Mouse (Mus musculus) granulocyte monocyte progenitor cell, adult 5-6 weeks (primary cell): ENCODE data around the gene Ihh. TPM values are rescaled to one million over a fixed set of nuclear protein-coding genes. Genes with fewer than 3 reads are reported as not detected.

Source experiments
- total RNA-seq, 2 experiments: library from RNA; stranded (forward) in 1 of 2; stranded (reverse) in 1 of 2; fragments of 200-712, 200-1000 nt in 1 of 2; fragments of >200 nt in 1 of 2; fragmentation: Nextera tagmentation in 1 of 2; gene quantifications; 2 replicates each; pipeline ENCODE4 v1.2.3; 2014 to 2017

The Ihh gene
- total RNA-seq, 2 experiments from 2014 or later: not detected

Other genes with a start within 250 kb of the Ihh start
- 10.1 and 13.1 TPM in 2 replicates for gene Cyp27a1, start 238.1 kb downstream of the Ihh start, total RNA-seq (2014; fragmentation: Nextera tagmentation)
- gene Cyp27a1, start 238.1 kb downstream of the Ihh start, total RNA-seq (2017): 5.8 and 6.9 TPM in 2 replicates
- gene Prkag3, start 202.5 kb downstream of the Ihh start, total RNA-seq (2014; fragmentation: Nextera tagmentation): not detected in 2 replicates
- gene Prkag3, start 202.5 kb downstream of the Ihh start, total RNA-seq (2017): not detected in 2 replicates
- not detected in 2 replicates for gene Wnt6, start 179.8 kb downstream of the Ihh start, total RNA-seq (2014; fragmentation: Nextera tagmentation)
- gene Wnt6, start 179.8 kb downstream of the Ihh start, total RNA-seq (2017): 0.21 and 1.2 TPM in 2 replicates
- not detected in 2 replicates for gene Wnt10a, start 160.2 kb downstream of the Ihh start, total RNA-seq (2014; fragmentation: Nextera tagmentation)
- not detected in 2 replicates for gene Wnt10a, start 160.2 kb downstream of the Ihh start, total RNA-seq (2017)
- not detected in 2 replicates for gene Cdk5r2, start 96.7 kb downstream of the Ihh start, total RNA-seq (2014; fragmentation: Nextera tagmentation)
- not detected in 2 replicates for gene Cdk5r2, start 96.7 kb downstream of the Ihh start, total RNA-seq (2017)
- gene Fev, start 66.3 kb downstream of the Ihh start, total RNA-seq (2014; fragmentation: Nextera tagmentation): not detected in 2 replicates
- not detected in 2 replicates for gene Fev, start 66.3 kb downstream of the Ihh start, total RNA-seq (2017)
- gene Cryba2, start 58.5 kb downstream of the Ihh start, total RNA-seq (2014; fragmentation: Nextera tagmentation): not detected in 2 replicates
- gene Cryba2, start 58.5 kb downstream of the Ihh start, total RNA-seq (2017): not detected in 2 replicates
- gene Cfap65, start 16.1 kb downstream of the Ihh start, total RNA-seq (2014; fragmentation: Nextera tagmentation): not detected in 2 replicates
- not detected in 2 replicates for gene Cfap65, start 16.1 kb downstream of the Ihh start, total RNA-seq (2017)
- gene Nhej1, start 173.5 kb upstream of the Ihh start, total RNA-seq (2014; fragmentation: Nextera tagmentation): 5.2 and 10.1 TPM in 2 replicates
- gene Nhej1, start 173.5 kb upstream of the Ihh start, total RNA-seq (2017): 5.6 and 13.4 TPM in 2 replicates
- 1.4 TPM in 1 of 2 replicates, not detected in the other for gene Slc23a3, start 182.2 kb upstream of the Ihh start, total RNA-seq (2014; fragmentation: Nextera tagmentation)
- gene Slc23a3, start 182.2 kb upstream of the Ihh start, total RNA-seq (2017): not detected in 2 replicates
- 31.3 and 33.9 TPM in 2 replicates for gene Cnppd1, start 191.0 kb upstream of the Ihh start, total RNA-seq (2014; fragmentation: Nextera tagmentation)
- gene Cnppd1, start 191.0 kb upstream of the Ihh start, total RNA-seq (2017): 33.0 and 36.4 TPM in 2 replicates
- 38.3 and 68.0 TPM in 2 replicates for gene Retreg2, start 191.1 kb upstream of the Ihh start, total RNA-seq (2014; fragmentation: Nextera tagmentation)
- 35.5 and 52.0 TPM in 2 replicates for gene Retreg2, start 191.1 kb upstream of the Ihh start, total RNA-seq (2017)
- 18.4 and 19.0 TPM in 2 replicates for gene Zfand2b, start 217.0 kb upstream of the Ihh start, total RNA-seq (2014; fragmentation: Nextera tagmentation)
- gene Zfand2b, start 217.0 kb upstream of the Ihh start, total RNA-seq (2017): 9.5 and 18.2 TPM in 2 replicates
- 8.9 and 10.1 TPM in 2 replicates for gene Abcb6, start 228.7 kb upstream of the Ihh start, total RNA-seq (2014; fragmentation: Nextera tagmentation)
- gene Abcb6, start 228.7 kb upstream of the Ihh start, total RNA-seq (2017): 7.5 and 8.4 TPM in 2 replicates
- 11.3 and 11.6 TPM in 2 replicates for gene Ankzf1, start 240.5 kb upstream of the Ihh start, total RNA-seq (2014; fragmentation: Nextera tagmentation)
- 20.0 and 20.9 TPM in 2 replicates for gene Ankzf1, start 240.5 kb upstream of the Ihh start, total RNA-seq (2017)
- 21.5 and 25.7 TPM in 2 replicates for gene Atg9a, start 240.5 kb upstream of the Ihh start, total RNA-seq (2014; fragmentation: Nextera tagmentation)
- gene Atg9a, start 240.5 kb upstream of the Ihh start, total RNA-seq (2017): 5.1 and 13.4 TPM in 2 replicates